Mouse (Mus musculus) neural tube, embryonic 11.5 days (tissue): ENCODE measurements at regions not wholly inside any gene's neighbourhood (a gene's known extent, or its start where the extent isn't known, plus 50 kb on each side); places are given as distances from the start of the nearest gene placed in this dataset.
A peak's percentile ranks its signal among the peaks of the same experiment; 100 is the strongest.
"Not testable (repeated sequence)": the region's sequence is repeated elsewhere in the genome, so short reads cannot be mapped to it uniquely, and the experiment has no call there.

ENCODE experiments used
- ATAC-seq: fragments of 200-750 bp; cut with Nextera tagmentation; 2 replicates; pipeline ENCODE4 v1.8.0; 2017; ENCODE audit warnings: moderate number of reproducible peaks, mild to moderate bottlenecking, moderate TSS enrichment, moderate library complexity; ENCODE audit not compliant: insufficient read depth, low FRiP score, low TSS enrichment
- DNase-seq: peaks from one replicate; pipeline ENCODE4 v3.0.0-alpha.2; 2015; ENCODE audit warnings: low spot score
- H3K27ac ChIP-seq: fragments of 300-500 bp; sonication (generic); 2 replicates; pipeline ENCODE4 v1.5.1; 2014; ENCODE audit warnings: low read depth, mild to moderate bottlenecking, low read length
- H3K27me3 ChIP-seq: fragments of 300-500 bp; sonication (generic); 2 replicates; pipeline ENCODE4 v1.6.1; 2014; ENCODE audit warnings: mild to moderate bottlenecking, low read length, mixed read lengths; ENCODE audit not compliant: control insufficient read depth, insufficient read depth
- H3K36me3 ChIP-seq: fragments of 300-500 bp; sonication (generic); 2 replicates; pipeline ENCODE4 v1.6.1; 2014; ENCODE audit warnings: mild to moderate bottlenecking, low read length, moderate library complexity, mixed read lengths; ENCODE audit not compliant: control insufficient read depth, insufficient read depth
- H3K4me1 ChIP-seq: fragments of 300-500 bp; sonication (generic); 2 replicates; pipeline ENCODE4 v1.6.1; 2014; ENCODE audit warnings: low read length, mixed read lengths; ENCODE audit not compliant: control insufficient read depth, insufficient read depth
- H3K4me2 ChIP-seq: fragments of 300-500 bp; sonication (generic); 2 replicates; pipeline ENCODE4 v1.6.1; 2014; ENCODE audit warnings: low read depth, mild to moderate bottlenecking, moderate library complexity
- H3K4me3 ChIP-seq: fragments of 300-500 bp; sonication (generic); 2 replicates; pipeline ENCODE4 v1.5.1; 2014; ENCODE audit warnings: low read depth, low read length
- H3K9ac ChIP-seq: fragments of 300-500 bp; sonication (generic); 2 replicates; pipeline ENCODE4 v1.6.1; 2014; ENCODE audit warnings: mild to moderate bottlenecking, low read length
- H3K9me3 ChIP-seq: fragments of 300-500 bp; sonication (generic); 2 replicates; pipeline ENCODE4 v1.6.1; 2016; ENCODE audit warnings: low read length; ENCODE audit not compliant: control insufficient read depth
- WGBS: fragments of 180-500 bp; shearing (Covaris S2); extraction: QIAGEN DNeasy Blood & Tissue Kit; methylation state at CpG from one replicate; pipeline ENCODE4 v1.1.7; 2014; 5-methylcytosine and 5-hydroxymethylcytosine counted together

DNA sequence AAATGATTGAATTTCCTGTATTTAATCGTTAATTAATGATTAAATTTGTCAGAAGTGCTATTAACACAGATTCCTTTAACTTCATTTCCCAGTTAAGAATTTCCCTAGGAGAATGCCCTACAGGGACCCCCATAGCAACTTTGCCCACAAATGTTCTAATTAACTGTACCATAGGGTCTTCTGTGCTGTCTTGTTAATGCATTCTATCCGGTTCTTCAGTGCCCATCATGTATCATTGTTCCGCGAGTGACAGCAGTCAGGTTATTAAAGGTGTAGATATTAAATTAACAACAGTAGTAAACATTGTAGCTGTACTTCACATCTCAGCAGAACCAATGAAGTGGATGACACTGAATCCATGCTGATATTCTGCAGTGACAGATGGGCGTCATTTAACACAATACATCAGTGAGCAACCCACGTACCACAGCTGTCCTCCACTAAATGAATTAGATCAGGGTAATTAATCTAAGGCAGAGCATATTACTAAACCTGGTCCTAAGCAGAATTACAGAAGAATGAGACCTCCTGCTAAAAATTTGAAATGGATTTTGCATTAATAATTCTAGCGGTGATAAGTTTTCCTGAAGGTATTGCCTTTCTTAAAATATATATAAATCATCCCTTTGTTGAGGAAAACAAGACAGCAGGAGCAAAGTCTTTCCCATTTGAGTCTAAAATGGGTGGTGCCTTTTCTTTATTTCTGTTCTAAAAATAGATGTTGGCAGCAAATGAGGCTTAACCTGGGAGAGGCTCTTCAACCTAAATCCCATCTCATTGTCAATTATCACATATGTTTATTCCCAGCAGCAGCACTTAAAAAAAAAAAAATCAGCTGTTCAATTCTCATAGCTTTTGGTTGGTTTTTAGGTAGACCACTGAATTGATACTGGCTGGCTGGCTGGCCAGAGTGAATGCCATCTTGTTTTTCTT, 872.3 kb downstream of the Nxph1 start:
- no peaks in the 10 kb centered on the region for H3K4me1 ChIP-seq
- H3K9me3 ChIP-seq: no peaks in the 10 kb centered on the region
- ATAC-seq: peak; percentile 89
- H3K4me3 ChIP-seq: no peak overlapping the region
- no peak overlapping the region for H3K9ac ChIP-seq
- no peak overlapping the region for H3K4me2 ChIP-seq
- H3K27ac ChIP-seq: no peak overlapping the region
- 70% methylated on average over 7 of the region's 7 CpGs for WGBS
- no peaks in the 10 kb centered on the region for H3K27me3 ChIP-seq
- DNase-seq: peak; percentile 18
- no peaks in the 10 kb centered on the region for H3K36me3 ChIP-seq

DNA sequence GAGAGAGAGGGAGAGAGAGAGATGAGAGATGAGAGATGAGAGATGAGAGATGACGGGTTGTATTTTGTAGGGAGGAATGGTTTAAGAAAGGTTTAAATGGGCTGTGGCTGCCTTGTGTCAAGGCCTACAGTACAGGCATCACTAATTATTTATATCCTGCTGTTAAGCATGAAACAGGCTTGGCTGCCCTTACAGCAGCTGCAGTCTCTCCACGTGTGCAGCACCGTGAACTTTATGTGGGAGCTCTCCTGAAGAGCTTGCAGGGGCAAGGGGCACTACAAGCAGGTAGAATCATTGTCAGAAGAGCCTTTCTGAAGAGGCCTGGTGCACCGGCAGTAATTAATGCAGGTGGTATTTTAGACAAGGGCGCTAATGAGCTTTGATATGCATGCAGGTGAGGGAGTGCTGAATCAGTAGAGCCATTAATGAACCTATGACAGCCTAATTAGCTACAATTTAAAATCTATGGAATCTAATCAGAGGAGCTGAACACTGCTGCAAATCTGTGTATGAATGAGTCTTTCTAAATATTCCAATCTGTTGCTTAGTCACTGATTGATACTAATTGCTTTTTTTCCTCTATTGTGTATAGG, 886.7 kb downstream of the Nxph1 start:
- H3K27me3 ChIP-seq: no peaks in the 10 kb centered on the region
- ATAC-seq: no peak
- no peak overlapping the region for H3K9ac ChIP-seq
- H3K4me3 ChIP-seq: no peak overlapping the region
- H3K9me3 ChIP-seq: no peaks in the 10 kb centered on the region
- no peak overlapping the region for H3K4me2 ChIP-seq
- no peak overlapping the region for H3K27ac ChIP-seq
- WGBS: 56% methylated on average over 5 of the region's 5 CpGs
- no peak for DNase-seq
- no peaks in the 10 kb centered on the region for H3K36me3 ChIP-seq
- H3K4me1 ChIP-seq: no peaks in the 10 kb centered on the region

DNA sequence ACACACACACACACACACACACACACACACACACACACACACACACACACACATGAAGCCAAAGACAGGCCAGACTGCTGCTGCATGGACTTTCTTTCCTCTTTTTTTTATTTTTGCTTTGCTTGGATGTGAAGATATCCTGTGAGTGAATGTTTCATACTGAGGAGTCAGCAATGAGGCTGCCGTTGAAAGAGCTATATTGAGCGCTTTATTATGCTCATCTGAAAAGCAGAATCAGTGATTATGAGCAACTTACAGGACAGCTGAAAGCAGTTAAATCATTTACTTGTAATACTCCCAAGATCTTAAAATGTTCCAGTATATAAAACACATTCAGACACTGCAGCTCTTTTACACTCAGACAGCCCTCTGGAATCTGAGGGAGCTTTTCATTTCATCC, 894.2 kb downstream of the Nxph1 start:
- no peaks in the 10 kb centered on the region for H3K27me3 ChIP-seq
- ATAC-seq: no peak
- no peak overlapping the region for H3K4me3 ChIP-seq
- H3K4me1 ChIP-seq: no peaks in the 10 kb centered on the region
- no peak overlapping the region for H3K27ac ChIP-seq
- H3K9ac ChIP-seq: no peak overlapping the region
- no peak for DNase-seq
- H3K36me3 ChIP-seq: no peaks in the 10 kb centered on the region
- H3K4me2 ChIP-seq: no peak overlapping the region
- no peaks in the 10 kb centered on the region for H3K9me3 ChIP-seq
- WGBS: 92% methylated on average over 2 of the region's 2 CpGs

DNA sequence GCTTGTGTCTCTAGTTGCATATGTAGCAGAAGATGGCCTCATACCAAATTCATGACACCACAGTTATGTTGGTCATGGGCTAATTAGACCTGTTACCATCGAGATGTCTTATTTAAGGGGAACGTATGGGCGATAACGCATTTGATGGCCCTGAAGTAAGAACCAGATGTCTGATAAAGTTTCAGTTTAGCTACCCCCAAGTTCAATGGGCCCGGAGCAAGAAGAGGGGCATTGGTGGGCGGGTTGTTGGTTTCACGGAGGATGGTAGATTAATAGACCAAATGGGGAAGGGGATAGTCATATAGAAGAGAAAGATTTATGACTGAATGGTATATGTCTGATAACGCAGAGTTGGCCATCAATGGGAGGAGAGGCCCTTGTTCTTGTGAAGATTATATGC, 941.6 kb downstream of the Nxph1 start:
- not testable (repeated sequence) for H3K9ac ChIP-seq, H3K4me2 ChIP-seq, H3K36me3 ChIP-seq, H3K4me3 ChIP-seq, H3K4me1 ChIP-seq, H3K9me3 ChIP-seq, H3K27me3 ChIP-seq, DNase-seq, H3K27ac ChIP-seq
- peak; percentile 100 for ATAC-seq
- 88% methylated on average over 8 of the region's 8 CpGs for WGBS
